Mouse (Mus musculus) hindbrain, embryonic 11.5 days (tissue): ENCODE data around the gene Tmed1. TPM values are rescaled to one million over a fixed set of nuclear protein-coding genes. Genes with fewer than 3 reads are reported as not detected.
A peak's percentile ranks its signal among the peaks of the same experiment; 100 is the strongest.

Experiments used
- ATAC-seq: fragments of 200-750 bp; cut with Nextera tagmentation; 2 replicates; pipeline ENCODE4 v1.8.0; 2017; ENCODE audit warnings: mild to moderate bottlenecking, moderate TSS enrichment, moderate library complexity; ENCODE audit not compliant: low FRiP score
- DNase-seq: peaks from one replicate; pipeline ENCODE4 v3.0.0-alpha.2; 2015; ENCODE audit warnings: low spot score
- H3K27ac ChIP-seq: fragments of 300-500 bp; sonication (generic); 2 replicates; pipeline ENCODE4 v1.5.1; 2014; ENCODE audit warnings: mild to moderate bottlenecking, low read depth, low read length
- H3K27me3 ChIP-seq: fragments of 300-500 bp; sonication (generic); 2 replicates; pipeline ENCODE4 v1.6.1; 2014; ENCODE audit warnings: mild to moderate bottlenecking, low read length, moderate library complexity, mixed read lengths; ENCODE audit not compliant: control insufficient read depth, insufficient read depth
- H3K36me3 ChIP-seq: fragments of 300-500 bp; sonication (generic); 2 replicates; pipeline ENCODE4 v1.6.1; 2014; ENCODE audit warnings: mild to moderate bottlenecking, low read length, moderate library complexity, mixed read lengths; ENCODE audit not compliant: control insufficient read depth, insufficient read depth
- H3K4me1 ChIP-seq: fragments of 300-500 bp; sonication (generic); replicated peaks from 2 replicates; pipeline ENCODE4 v1.6.1; 2014; ENCODE audit warnings: low read length, mixed read lengths; ENCODE audit not compliant: control insufficient read depth, insufficient read depth
- H3K4me2 ChIP-seq: fragments of 300-500 bp; sonication (generic); replicated peaks from 2 replicates; pipeline ENCODE4 v1.6.1; 2014; ENCODE audit warnings: mild to moderate bottlenecking, low read depth, low read length
- H3K4me3 ChIP-seq: fragments of 300-500 bp; sonication (generic); 2 replicates; pipeline ENCODE4 v1.5.1; 2014; ENCODE audit warnings: low read depth, low read length
- H3K9ac ChIP-seq: fragments of 300-500 bp; sonication (generic); 2 replicates; pipeline ENCODE4 v1.6.1; 2014; ENCODE audit warnings: low read depth, low read length
- H3K9me3 ChIP-seq: fragments of 300-500 bp; sonication (generic); 2 replicates; pipeline ENCODE4 v1.6.1; 2016; ENCODE audit warnings: low read length; ENCODE audit not compliant: control insufficient read depth
- WGBS: fragments of 180-500 bp; shearing (Covaris S2); extraction: QIAGEN DNeasy Blood & Tissue Kit; methylation state at CpG from one replicate; pipeline ENCODE4 v1.1.7; 2014; 5-methylcytosine and 5-hydroxymethylcytosine counted together
- polyA plus RNA-seq: library from polyadenylated mRNA; unstranded; fragments of >200 nt; fragmentation: Nextera tagmentation; extraction: Ambion mirVana; gene quantifications from 2 replicates; pipeline ENCODE4 v1.2.1, GENCODE M21; 2014

Gene Tmed1
- 59.1 and 66.0 TPM in 2 replicates for polyA plus RNA-seq

DNA sequence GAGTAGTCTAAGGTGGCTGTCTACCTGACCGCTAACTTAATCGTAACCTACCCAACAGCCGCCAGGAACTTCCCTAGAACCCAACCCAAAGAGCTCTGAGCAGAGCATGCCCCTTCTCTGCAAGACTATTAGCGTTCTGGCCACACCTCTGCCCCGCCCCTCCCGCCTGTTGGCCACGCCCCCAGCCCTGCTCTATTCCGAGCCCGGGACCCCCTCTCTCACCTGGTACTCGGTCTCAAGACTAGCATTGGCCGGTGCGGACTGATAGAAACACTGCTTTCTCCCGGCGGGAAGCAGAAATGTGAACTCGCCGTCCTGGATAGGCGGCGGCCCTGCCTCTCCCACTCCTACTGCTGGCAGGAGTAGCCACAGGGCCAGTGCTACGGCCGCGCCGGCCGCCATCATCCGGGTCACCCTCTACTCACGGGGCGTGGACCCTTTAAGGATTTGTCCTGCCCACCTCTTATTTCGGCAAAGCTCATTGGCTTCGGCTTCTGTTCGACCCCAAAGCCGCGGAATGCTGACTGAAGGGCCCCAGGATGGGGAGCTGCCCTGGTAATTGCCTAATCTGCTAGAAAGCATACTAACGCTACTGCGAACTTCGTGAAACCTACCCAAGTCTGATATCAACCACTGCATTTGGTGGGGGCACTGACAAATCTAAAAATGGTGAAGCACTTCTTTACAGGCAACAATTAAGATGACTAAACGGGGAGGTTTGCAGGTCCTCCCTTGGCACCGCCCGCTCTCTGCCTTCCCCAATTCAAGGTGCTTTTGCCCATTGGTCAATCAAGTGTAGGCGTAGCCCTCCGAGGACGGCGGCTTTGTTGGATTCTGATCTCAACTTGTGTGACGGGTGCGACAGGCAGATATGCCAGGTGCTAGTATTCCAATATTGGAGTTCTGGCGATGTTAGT is at the start of gene Tmed1:
Gene Tmed1 (minus strand): TSS at position 481 of the 917 bp plus-strand sequence.
- Histone ChIP-seq H3K27me3 (no peaks in the 10 kb centered on the region), H3K36me3 (peaks cover 3% of the 10 kb centered on the region; the same call in 1 of the 2 replicates), H3K4me1 (peaks cover 3% of the 10 kb centered on the region; the same call in 1 of the 2 replicates), H3K4me3 (peak within 1 kb of the TSS; percentile 62), H3K9ac (peak within 1 kb of the TSS; percentile 72), H3K4me2 (peak within 1 kb of the TSS; percentile 69), H3K27ac (peak within 1 kb of the TSS; percentile 74), H3K9me3 (no peaks in the 10 kb centered on the region)
- under 1% methylated on average over 44 of the region's 44 CpGs for WGBS
- DNase-seq: peak; percentile 94
- ATAC-seq: peak; percentile 97

DNA sequence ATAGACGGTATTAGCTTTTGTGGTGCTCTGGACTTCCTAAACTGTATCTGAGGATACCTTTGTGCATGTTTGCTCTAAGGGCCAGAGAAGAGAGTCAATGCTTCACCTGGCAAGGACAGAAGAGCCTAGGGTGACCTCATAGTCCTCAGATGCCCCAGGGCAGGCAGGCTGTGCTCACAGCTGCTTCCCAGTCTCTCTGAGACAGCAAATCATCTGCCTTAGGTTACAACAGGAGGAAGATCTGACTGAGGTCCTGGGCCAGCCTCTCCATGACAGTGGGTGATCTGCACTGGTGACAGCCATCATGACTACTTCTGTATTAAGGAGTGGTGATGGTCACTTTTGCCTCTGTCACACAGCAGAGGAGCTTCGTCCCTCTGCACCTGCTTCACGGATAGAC is 49.1 kb upstream of the Tmed1 start:
- no peak for DNase-seq
- H3K27ac ChIP-seq: no peak overlapping the region
- WGBS: 95% methylated on average over 3 of the region's 3 CpGs
- H3K27me3 ChIP-seq: no peaks in the 10 kb centered on the region
- H3K4me3 ChIP-seq: no peak overlapping the region
- H3K9me3 ChIP-seq: no peaks in the 10 kb centered on the region
- H3K36me3 ChIP-seq: 0 out of 2 replicates have a peak, but pooled peaks cover 3% of the 10 kb centered on the region
- no peak overlapping the region for H3K9ac ChIP-seq
- no peak for ATAC-seq
- no peaks in the 10 kb centered on the region for H3K4me1 ChIP-seq
- H3K4me2 ChIP-seq: no peak overlapping the region

DNA sequence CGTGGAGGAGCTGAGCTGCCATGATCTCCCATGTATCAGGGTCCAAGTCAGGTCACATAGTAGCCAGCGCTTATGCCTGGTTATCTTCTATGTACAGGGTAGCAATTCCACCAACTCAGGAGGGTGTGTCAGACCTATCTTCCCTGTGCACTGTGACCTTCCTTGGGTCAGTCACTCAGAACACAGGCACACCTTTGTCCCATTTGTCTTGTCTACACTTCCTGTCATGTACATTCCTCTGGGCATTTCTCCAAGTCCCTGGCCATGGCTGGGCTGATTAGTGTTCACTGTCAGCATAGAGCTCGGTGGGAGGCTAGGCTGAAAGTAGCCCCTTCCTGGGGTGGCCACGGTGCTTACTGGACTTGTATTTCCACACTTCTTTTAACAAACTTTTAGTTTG is 48.3 kb upstream of the Tmed1 start:
- Histone ChIP-seq H3K4me1 (no peaks in the 10 kb centered on the region), H3K4me2 (no peak overlapping the region), H3K4me3 (no peak overlapping the region), H3K27me3 (no peaks in the 10 kb centered on the region), H3K36me3 (0 out of 2 replicates have a peak, but pooled peaks cover 3% of the 10 kb centered on the region), H3K27ac (no peak overlapping the region), H3K9me3 (no peaks in the 10 kb centered on the region), H3K9ac (no peak overlapping the region)
- DNase-seq: no peak
- ATAC-seq: no peak
- 87% methylated on average over 4 of the region's 4 CpGs for WGBS

DNA sequence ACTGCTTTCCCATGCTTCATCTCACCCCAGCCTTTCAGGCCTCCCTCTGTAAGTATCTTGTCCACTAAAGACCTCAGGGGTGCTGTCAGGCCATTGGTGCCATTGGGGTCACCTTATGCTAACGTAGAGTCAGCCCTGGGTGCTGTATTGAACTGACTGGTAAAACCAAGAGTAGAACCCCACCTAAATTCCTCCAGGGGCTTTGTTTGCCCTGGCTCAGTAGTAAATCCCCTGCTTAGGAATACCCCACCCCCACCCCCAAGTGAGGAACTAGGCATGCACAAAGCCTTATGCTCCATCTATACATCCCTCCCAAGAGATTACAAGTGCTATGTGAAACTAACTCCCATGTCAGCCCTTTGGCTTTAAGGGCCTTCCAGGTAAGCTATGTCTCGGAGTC is 47.5 kb upstream of the Tmed1 start:
- DNase-seq: no peak
- Histone ChIP-seq H3K4me2 (no peak overlapping the region), H3K4me3 (no peak overlapping the region), H3K36me3 (0 out of 2 replicates have a peak, but pooled peaks cover 3% of the 10 kb centered on the region), H3K9ac (no peak overlapping the region), H3K9me3 (no peaks in the 10 kb centered on the region), H3K4me1 (no peaks in the 10 kb centered on the region), H3K27me3 (no peaks in the 10 kb centered on the region), H3K27ac (no peak overlapping the region)
- ATAC-seq: no peak
- 85% methylated on average over 2 of the region's 2 CpGs for WGBS

DNA sequence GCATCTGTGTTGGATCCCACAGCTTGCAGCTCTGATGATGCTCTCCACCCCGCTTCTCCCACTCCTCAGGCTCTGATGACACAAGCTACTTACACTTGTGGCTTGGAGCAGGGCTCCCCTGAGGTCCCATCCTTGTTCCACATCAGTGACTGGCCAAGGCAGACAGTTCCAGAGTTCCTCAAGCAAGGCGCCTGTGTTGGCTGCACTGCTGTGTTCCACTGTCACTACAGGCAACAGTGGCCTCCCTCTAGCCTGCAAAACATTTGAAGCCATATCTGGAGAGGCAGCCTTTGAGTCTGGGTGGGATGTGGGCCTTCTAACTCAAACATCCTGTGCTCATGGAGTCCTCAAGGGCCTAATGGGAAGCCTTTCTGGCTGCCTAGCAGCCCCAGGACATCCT is 46.9 kb upstream of the Tmed1 start:
- H3K4me2 ChIP-seq: no peak overlapping the region
- 91% methylated on average over 2 of the region's 2 CpGs for WGBS
- DNase-seq (no peak), ATAC-seq (no peak)
- H3K9ac ChIP-seq: no peak overlapping the region
- H3K27me3 ChIP-seq: no peaks in the 10 kb centered on the region
- H3K9me3 ChIP-seq: no peaks in the 10 kb centered on the region
- H3K4me3 ChIP-seq: no peak overlapping the region
- no peaks in the 10 kb centered on the region for H3K4me1 ChIP-seq
- no peak overlapping the region for H3K27ac ChIP-seq
- 0 out of 2 replicates have a peak, but pooled peaks cover 3% of the 10 kb centered on the region for H3K36me3 ChIP-seq

DNA sequence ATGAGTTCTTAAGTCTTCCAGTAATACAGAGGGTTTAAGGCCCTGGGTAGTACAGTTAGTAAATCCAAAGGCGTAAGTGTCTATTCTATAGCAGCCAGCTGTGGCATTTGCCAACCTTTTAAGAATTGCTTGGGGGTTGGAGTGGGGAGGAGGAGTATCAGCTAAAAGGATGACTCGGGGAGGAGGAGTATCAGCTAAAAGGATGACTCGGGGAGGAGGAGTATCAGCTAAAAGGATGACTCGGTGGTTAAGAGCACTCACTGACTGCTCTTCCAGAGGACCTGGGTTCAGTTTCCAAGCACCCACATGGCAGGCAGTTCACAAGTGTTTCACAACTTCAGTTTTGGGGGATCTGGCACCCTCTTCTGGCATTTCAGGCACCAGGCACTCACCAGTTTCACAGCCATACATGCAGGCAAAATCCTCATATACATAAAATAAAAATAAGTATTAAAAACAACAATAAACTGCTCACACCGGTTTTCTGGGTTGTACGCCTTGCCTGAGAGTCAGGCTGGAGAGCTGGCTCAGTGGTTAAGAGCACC is 45.2 kb upstream of the Tmed1 start:
- H3K36me3 ChIP-seq: 0 out of 2 replicates have a peak, but pooled peaks cover 3% of the 10 kb centered on the region
- no peaks in the 10 kb centered on the region for H3K4me1 ChIP-seq
- no peaks in the 10 kb centered on the region for H3K9me3 ChIP-seq
- H3K27ac ChIP-seq: no peak overlapping the region
- H3K9ac ChIP-seq: no peak overlapping the region
- H3K4me2 ChIP-seq: no peak overlapping the region
- no peak overlapping the region for H3K4me3 ChIP-seq
- ATAC-seq: no peak
- no peak for DNase-seq
- 87% methylated on average over 6 of the region's 6 CpGs for WGBS
- no peaks in the 10 kb centered on the region for H3K27me3 ChIP-seq

DNA sequence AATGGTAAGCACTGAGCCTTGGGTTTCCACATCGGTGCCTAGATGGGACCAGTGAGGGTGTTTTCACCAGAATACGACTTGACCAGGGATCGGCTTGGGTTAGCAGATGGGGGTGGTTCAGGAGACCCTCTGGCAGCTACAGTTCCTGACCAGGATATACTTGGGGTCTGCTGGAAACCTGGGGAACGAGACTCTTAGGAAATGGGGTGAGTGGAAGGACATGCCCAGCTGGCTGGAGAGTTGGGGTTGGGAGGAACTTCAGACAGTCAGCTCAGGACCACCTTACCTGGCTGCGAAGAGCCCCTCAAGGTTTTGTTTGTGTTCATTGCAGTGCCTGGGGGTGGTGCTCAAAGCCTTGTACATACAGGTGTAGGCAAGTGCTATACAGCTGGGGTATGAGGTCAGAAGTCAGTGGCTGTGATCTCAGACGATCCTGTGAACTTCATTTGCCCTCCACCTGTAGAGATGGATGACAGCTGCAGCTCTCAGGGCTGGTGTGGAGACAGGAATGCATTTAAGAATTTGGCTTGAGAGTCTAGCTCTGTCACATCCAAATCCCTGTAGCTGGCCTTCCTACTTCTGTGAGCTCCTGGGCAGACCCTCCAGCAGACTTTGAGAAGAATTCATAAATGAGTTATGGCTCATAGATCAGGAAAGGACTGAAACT is 43.7 kb upstream of the Tmed1 start:
- Histone ChIP-seq H3K9me3 (no peaks in the 10 kb centered on the region), H3K4me1 (no peaks in the 10 kb centered on the region), H3K9ac (no peak overlapping the region), H3K27ac (no peak overlapping the region), H3K36me3 (0 out of 2 replicates have a peak, but pooled peaks cover 5% of the 10 kb centered on the region), H3K4me2 (no peak overlapping the region), H3K4me3 (no peak overlapping the region), H3K27me3 (no peaks in the 10 kb centered on the region)
- ATAC-seq: no peak
- DNase-seq: no peak
- WGBS: 93% methylated on average over 6 of the region's 6 CpGs

DNA sequence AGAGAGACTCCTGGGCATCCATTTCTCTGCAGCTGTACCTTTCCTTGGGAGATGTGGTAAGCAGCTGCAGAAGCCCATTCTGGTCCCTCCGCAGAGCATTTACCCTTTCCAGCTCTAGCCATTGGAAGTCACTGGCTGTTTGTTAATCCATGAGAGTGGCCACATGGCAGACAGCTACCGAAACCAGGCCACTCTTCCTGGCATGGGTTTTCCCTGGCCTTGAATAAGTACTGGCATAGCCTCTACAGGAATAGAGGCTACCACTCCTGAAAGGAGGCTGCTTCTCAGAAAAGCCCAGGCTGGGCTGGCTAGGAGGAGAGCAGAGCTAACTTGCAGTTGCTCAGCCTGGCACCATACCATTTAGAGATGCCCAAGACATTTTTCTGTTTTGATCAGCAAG is 41.0 kb upstream of the Tmed1 start:
- H3K36me3 ChIP-seq: 0 out of 2 replicates have a peak, but pooled peaks cover 3% of the 10 kb centered on the region
- 95% methylated on average over 2 of the region's 2 CpGs for WGBS
- peaks cover 4% of the 10 kb centered on the region; the same call in 1 of the 2 replicates for H3K4me1 ChIP-seq
- ATAC-seq (no peak), DNase-seq (no peak)
- H3K9ac ChIP-seq: no peak overlapping the region
- no peak overlapping the region for H3K4me2 ChIP-seq
- no peaks in the 10 kb centered on the region for H3K9me3 ChIP-seq
- H3K27ac ChIP-seq: no peak overlapping the region
- H3K27me3 ChIP-seq: no peaks in the 10 kb centered on the region
- no peak overlapping the region for H3K4me3 ChIP-seq
